In genomic region chr2:25924934-25925333, GRCm38 (mm10) we compare ENCODE assay signal across 33 mouse cellular contexts.
"Had no signal": no experiment of that assay in that cellular context is flagged by ENCODE, and none has a peak within 500 bp of the region (broad histone marks: within the 10 kb centered on the region; RNA-seq: fewer than 3 reads in every experiment).

No protein-coding gene starts in this region.

- H3K4me3 ChIP-seq: heart, embryonic 10.5 days; heart, embryonic 12.5 days; heart, embryonic 13.5 days; heart, embryonic 15.5 days; hindbrain, embryonic 10.5 days; hindbrain, embryonic 12.5 days; hindbrain, embryonic 13.5 days; hindbrain, embryonic 15.5 days; intestine, embryonic 15.5 days; kidney, embryonic 15.5 days had no signal

- H3K27ac ChIP-seq: heart, embryonic 10.5 days; heart, embryonic 13.5 days; heart, embryonic 15.5 days; hindbrain, embryonic 10.5 days; hindbrain, embryonic 12.5 days; hindbrain, embryonic 13.5 days; hindbrain, embryonic 14.5 days; hindbrain, embryonic 15.5 days; hindbrain, postnatal 0 days; intestine, embryonic 15.5 days; kidney, embryonic 15.5 days; kidney, postnatal 0 days had no signal

- ATAC-seq: hindbrain, embryonic 16.5 days; hindbrain, postnatal 0 days; inflammation-experienced regulatory T-cells, adult 6 months; intestine, embryonic 15.5 days; intestine, embryonic 16.5 days; intestine, postnatal 0 days had no signal

- H3K9me3 ChIP-seq: heart, embryonic 10.5 days; heart, embryonic 12.5 days; heart, embryonic 13.5 days; heart, embryonic 15.5 days; hindbrain, embryonic 10.5 days; hindbrain, embryonic 12.5 days; hindbrain, embryonic 13.5 days; hindbrain, embryonic 15.5 days; intestine, embryonic 15.5 days; kidney, embryonic 15.5 days had no signal

- DNase-seq: heart, postnatal 10 days; heart, postnatal 14 days; heart, postnatal 36 days; heart, postnatal 4 days; kidney, adult 11 months; kidney, adult 18-20 months; kidney, adult 2 months; kidney, adult 8-10 months; kidney, adult 9 months; kidney, postnatal 10 days; kidney, postnatal 14 days; kidney, postnatal 25 days; kidney, postnatal 36 days; kidney, postnatal 4 days; layer of hippocampus, adult 9-11 months; layer of hippocampus, postnatal 36 days had no signal

- H3K27me3 ChIP-seq: heart, embryonic 12.5 days; heart, embryonic 13.5 days; heart, embryonic 15.5 days; hindbrain, embryonic 12.5 days; hindbrain, embryonic 13.5 days; hindbrain, embryonic 15.5 days; intestine, embryonic 15.5 days; kidney, embryonic 15.5 days had no signal

- H3K4me1 ChIP-seq: heart, embryonic 10.5 days; heart, embryonic 12.5 days; heart, embryonic 13.5 days; heart, embryonic 15.5 days; hindbrain, embryonic 10.5 days; kidney, embryonic 15.5 days had no signal
